Mouse (Mus musculus) ES-E14 (cell line): ENCODE data around the gene Amigo3. TPM values are rescaled to one million over a fixed set of nuclear protein-coding genes. Genes with fewer than 3 reads are reported as not detected.

Experiments
- DNase-seq: peaks from one replicate; pipeline ENCODE4 v3.0.0-alpha.2; 2013; ENCODE audit warnings: low read depth, low spot score
- H3K27ac ChIP-seq: 2 replicates; pipeline ENCODE4 v1.5.1; 2012; ENCODE audit warnings: low read depth, mild to moderate bottlenecking, low read length, moderate library complexity, mixed read lengths; ENCODE audit not compliant: poor library complexity, insufficient read depth, severe bottlenecking
- H3K36me3 ChIP-seq: 2 replicates; pipeline ENCODE4 v1.6.1; 2012; ENCODE audit warnings: mild to moderate bottlenecking, low read length, moderate library complexity, mixed read lengths; ENCODE audit not compliant: control insufficient read depth, poor library complexity, insufficient read depth, severe bottlenecking
- H3K4me1 ChIP-seq, 2 experiments: fragments of 150-350 bp in 1 of 2; sonication (generic) in 1 of 2; 2 replicates each; pipeline ENCODE4 v1.6.1; 2012; ENCODE audit warnings: low read length in 2 of 2, mild to moderate bottlenecking in 1 of 2, mixed read lengths in 1 of 2; ENCODE audit not compliant: control insufficient read depth in 2 of 2, insufficient read depth in 2 of 2, poor library complexity in 1 of 2
- H3K4me3 ChIP-seq, 2 experiments: fragments of 150-350 bp in 1 of 2; sonication (generic) in 1 of 2; 2 replicates each; pipeline ENCODE4 v1.5.1; 2012; ENCODE audit warnings: low read length in 2 of 2, low read depth in 1 of 2, mild to moderate bottlenecking in 1 of 2, mixed read lengths in 1 of 2; ENCODE audit not compliant: insufficient read depth in 1 of 2, poor library complexity in 1 of 2, severe bottlenecking in 1 of 2
- H3K9ac ChIP-seq: 2 replicates; pipeline ENCODE4 v1.6.1; 2012; ENCODE audit warnings: low read depth, mild to moderate bottlenecking, low read length, mixed read lengths; ENCODE audit not compliant: poor library complexity, insufficient read depth, severe bottlenecking
- H3K9me3 ChIP-seq: fragments of 150-350 bp; sonication (generic); 2 replicates; pipeline ENCODE4 v1.6.1; 2012; ENCODE audit warnings: low read depth, mild to moderate bottlenecking, low read length; ENCODE audit not compliant: control insufficient read depth, insufficient read depth
- CHD2 ChIP-seq: IDR thresholded peaks from 2 replicates; pipeline ENCODE4 v1.6.1; 2014; ENCODE audit warnings: mild to moderate bottlenecking, low read depth, low read length, inconsistent platforms
- HCFC1 ChIP-seq: IDR thresholded peaks from 2 replicates; pipeline ENCODE4 v1.6.1; 2012; ENCODE audit warnings: low read length, inconsistent platforms, borderline replicate concordance; ENCODE audit not compliant: insufficient read depth
- MAFK ChIP-seq: IDR thresholded peaks from 2 replicates; pipeline ENCODE4 v1.6.1; 2014; ENCODE audit warnings: mild to moderate bottlenecking, low read depth, low read length, inconsistent platforms; ENCODE audit not compliant: insufficient read depth
- ZC3H11A ChIP-seq: IDR thresholded peaks from 2 replicates; pipeline ENCODE4 v1.6.1; 2012; ENCODE audit warnings: low read depth, mild to moderate bottlenecking, inconsistent platforms, low read length, borderline replicate concordance
- ZNF384 ChIP-seq: IDR thresholded peaks from 2 replicates; pipeline ENCODE4 v1.6.1; 2012; ENCODE audit warnings: low read depth, low read length, inconsistent platforms
- in situ Hi-C, 2 experiments: fragments of 600-800 bp; cut with MboI; formaldehyde crosslinking; loops; one replicate each; pipeline ENCODE4 v1.15.1; 2025; ENCODE audit warnings: low sequenced_read_pairs in 2 of 2, inconsistent platforms in 1 of 2; ENCODE audit not compliant: unreplicated experiment in 2 of 2
- total RNA-seq: library from RNA; depleted of rRNA; stranded (reverse); fragments of 300-350 nt; gene quantifications from 2 replicates; pipeline ENCODE4 v1.2.3, GENCODE M21; 2012

The Amigo3 gene
- total RNA-seq, 1 experiment, result 2.7 TPM

GRCm38 (mm10) chr9:108027867-108028266 lies 25.1 kb upstream of the Amigo3 start:
- in situ Hi-C loops, result no loop called here
- Histone ChIP-seq H3K4me1 (peaks cover 4 to 7% of the 10 kb centered on the region in 2 experiments; a peak in 3 of 4 replicates), H3K36me3 (peaks cover 10% of the 10 kb centered on the region; the same call in 1 of the 2 replicates), H3K4me3 (no peak overlapping the region), H3K9me3 (no peaks in the 10 kb centered on the region), H3K27ac (no peak overlapping the region), H3K9ac (no peak overlapping the region)
- DNase-seq, result no peak
- TF ChIP-seq CHD2 (no peak), HCFC1 (no peak), ZNF384 (no peak), MAFK (no peak), ZC3H11A (no peak)

- H3K27ac ChIP-seq, result no peak overlapping the region
- 0 out of 4 replicates have a peak overlapping the region, but pooled peaks of 1 of the 2 experiments have one; percentile 21 for H3K4me3 ChIP-seq
- in situ Hi-C loops, result no loop called here
- H3K4me1 ChIP-seq, result peaks cover 6 to 9% of the 10 kb centered on the region in 2 experiments
- TF ChIP-seq ZNF384 (no peak), ZC3H11A (no peak), MAFK (no peak), CHD2 (no peak), HCFC1 (no peak)
- no peaks in the 10 kb centered on the region for H3K9me3 ChIP-seq
- no peak for DNase-seq
- no peak overlapping the region for H3K9ac ChIP-seq
- peaks cover 12% of the 10 kb centered on the region; the same call in 1 of the 2 replicates for H3K36me3 ChIP-seq
Observed at GRCm38 (mm10) chr9:108032126-108032525, 20.8 kb upstream of the Amigo3 start.

GRCm38 (mm10) chr9:108035331-108036156 lies 17.4 kb upstream of the Amigo3 start:
- in situ Hi-C loops, result no loop called here
- H3K4me1 ChIP-seq, result peaks cover 6 to 9% of the 10 kb centered on the region in 2 experiments
- H3K9ac ChIP-seq, result no peak overlapping the region
- H3K36me3 ChIP-seq, result peaks cover 12% of the 10 kb centered on the region
- no peak for DNase-seq
- H3K4me3 ChIP-seq, result no peak overlapping the region
- H3K27ac ChIP-seq, result no peak overlapping the region
- TF ChIP-seq CHD2 (no peak), ZNF384 (no peak), HCFC1 (no peak), ZC3H11A (no peak), MAFK (no peak)
- H3K9me3 ChIP-seq, result no peaks in the 10 kb centered on the region

GRCm38 (mm10) chr9:108044751-108045492 lies 8.0 kb upstream of the Amigo3 start:
- in situ Hi-C loops, result no loop called here
- Histone ChIP-seq H3K36me3 (peaks cover 22% of the 10 kb centered on the region), H3K4me1 (peaks cover 0 to 7% of the 10 kb centered on the region in 2 experiments; a peak in 1 of 4 replicates), H3K9ac (no peak overlapping the region), H3K4me3 (no peak overlapping the region), H3K9me3 (no peaks in the 10 kb centered on the region), H3K27ac (no peak overlapping the region)
- TF ChIP-seq HCFC1 (no peak), ZNF384 (peak; percentile 85)
- no peak for DNase-seq

GRCm38 (mm10) chr9:108046582-108046981 lies 6.4 kb upstream of the Amigo3 start:
- Histone ChIP-seq H3K9me3 (no peaks in the 10 kb centered on the region), H3K9ac (no peak overlapping the region), H3K4me3 (no peak overlapping the region), H3K36me3 (peaks cover 27% of the 10 kb centered on the region), H3K27ac (no peak overlapping the region), H3K4me1 (peaks cover 0 to 7% of the 10 kb centered on the region in 2 experiments; a peak in 1 of 4 replicates)
- DNase-seq, result no peak
- TF ChIP-seq HCFC1, result no peak
- TF ChIP-seq CHD2, result no peak
- TF ChIP-seq ZNF384, result no peak
- TF ChIP-seq MAFK, result no peak
- no peak for TF ChIP-seq ZC3H11A
- in situ Hi-C loops, result no loop called here
